Mouse (Mus musculus): ENCODE results near the gene Pmm1. TPM values are rescaled to one million over a fixed set of nuclear protein-coding genes. Genes with fewer than 3 reads are reported as not detected.

The Pmm1 gene
- polyA plus RNA-seq, 2 experiments, result 34.8 to 41.5 TPM

DNA sequence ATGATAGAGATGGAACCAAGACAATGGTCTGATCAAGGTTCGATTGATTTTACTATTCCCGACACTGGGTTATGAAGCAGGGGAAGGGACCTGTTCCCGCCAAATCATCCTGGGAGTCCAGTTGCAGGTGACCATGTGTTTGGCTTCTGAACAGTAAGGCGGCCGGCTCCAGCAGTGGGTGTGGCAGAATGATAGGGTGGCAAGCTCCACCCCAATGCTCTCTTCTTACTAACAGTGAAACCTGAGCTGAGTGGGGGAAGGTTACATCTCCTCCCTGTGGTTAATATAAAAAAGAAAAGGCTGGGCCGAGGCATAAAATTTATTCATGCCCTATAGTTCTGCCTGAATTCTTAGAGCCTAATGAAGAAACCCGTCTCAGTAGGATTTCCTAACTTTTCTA, 8.4 kb upstream of the Pmm1 start:
- DNase-seq (ENCODE audit: low spot score) (peak; percentile 11), ATAC-seq (ENCODE audit: low FRiP score, low read depth) (no peak)
- Histone ChIP-seq H3K27me3 (ENCODE audit: control insufficient read depth, insufficient read depth, low read length) (no peaks in the 10 kb centered on the region), H3K4me3 (replicated peaks; ENCODE audit: low read length) (no peak overlapping the region), H3K9ac (ENCODE audit: low read depth, low read length, severe bottlenecking) (no peak overlapping the region), H3K9me3 (ENCODE audit: control insufficient read depth, low read length) (no peaks in the 10 kb centered on the region; the same call in 1 of the 2 replicates), H3K36me3 (ENCODE audit: control insufficient read depth, insufficient read depth, low read length) (no peaks in the 10 kb centered on the region), H3K4me2 (replicated peaks; ENCODE audit: low read depth, low read length, severe bottlenecking) (no peak overlapping the region), H3K4me1 (ENCODE audit: control insufficient read depth, insufficient read depth, low read length) (no peaks in the 10 kb centered on the region), H3K27ac (replicated peaks; ENCODE audit: low read depth, low read length) (no peak overlapping the region)
- 36% methylated on average over 7 of the region's 7 CpGs for WGBS
- TF ChIP-seq POLR2A (IDR thresholded peaks at IDR 0.05; ENCODE audit: borderline replicate concordance, extremely low read depth, insufficient read depth, insufficient read length), result no peak

DNA sequence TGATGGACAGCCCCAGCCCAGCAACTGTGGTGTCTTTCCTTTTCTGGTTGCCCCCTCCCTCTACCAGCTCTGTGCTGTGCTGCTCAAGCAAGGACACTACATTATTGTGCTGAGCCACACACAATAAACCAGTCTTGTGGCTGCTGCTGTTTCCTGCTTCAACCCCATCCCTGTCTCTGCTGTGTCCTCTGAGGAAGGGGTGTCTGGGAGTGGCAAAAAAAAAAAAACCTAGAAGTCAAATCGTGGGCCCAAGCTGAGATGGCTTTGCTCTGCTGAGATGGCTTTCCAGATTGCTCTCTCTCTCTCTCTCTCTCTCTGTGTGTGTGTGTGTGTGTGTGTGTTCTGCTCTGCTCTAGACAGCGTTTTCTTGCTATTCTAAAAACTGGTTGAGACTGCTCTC, 7.7 kb upstream of the Pmm1 start:
- Histone ChIP-seq H3K27me3 (ENCODE audit: control insufficient read depth, insufficient read depth, low read length) (no peaks in the 10 kb centered on the region), H3K9me3 (ENCODE audit: control insufficient read depth, low read length) (no peaks in the 10 kb centered on the region; the same call in 1 of the 2 replicates), H3K4me3 (replicated peaks; ENCODE audit: low read length) (no peak overlapping the region), H3K9ac (ENCODE audit: low read depth, low read length, severe bottlenecking) (no peak overlapping the region), H3K36me3 (ENCODE audit: control insufficient read depth, insufficient read depth, low read length) (no peaks in the 10 kb centered on the region), H3K27ac (replicated peaks; ENCODE audit: low read depth, low read length) (no peak overlapping the region), H3K4me1 (ENCODE audit: control insufficient read depth, insufficient read depth, low read length) (no peaks in the 10 kb centered on the region), H3K4me2 (replicated peaks; ENCODE audit: low read depth, low read length, severe bottlenecking) (no peak overlapping the region)
- TF ChIP-seq POLR2A (IDR thresholded peaks at IDR 0.05; ENCODE audit: borderline replicate concordance, extremely low read depth, insufficient read depth, insufficient read length), result no peak
- DNase-seq (ENCODE audit: low spot score), result no peak
- no peak for ATAC-seq (ENCODE audit: low FRiP score, low read depth)
- WGBS, result 62% methylated on average over 2 of the region's 2 CpGs

- no peaks in the 10 kb centered on the region for H3K36me3 ChIP-seq (ENCODE audit: control insufficient read depth, insufficient read depth, low read length)
- no peaks in the 10 kb centered on the region; the same call in 1 of the 2 replicates for H3K9me3 ChIP-seq (ENCODE audit: control insufficient read depth, low read length)
- ATAC-seq (ENCODE audit: low FRiP score, low read depth), result no peak
- H3K4me1 ChIP-seq (ENCODE audit: control insufficient read depth, insufficient read depth, low read length), result no peaks in the 10 kb centered on the region
- no peak overlapping the region for H3K9ac ChIP-seq (ENCODE audit: low read depth, low read length, severe bottlenecking)
- no peak for TF ChIP-seq POLR2A (IDR thresholded peaks at IDR 0.05; ENCODE audit: borderline replicate concordance, extremely low read depth, insufficient read depth, insufficient read length)
- H3K4me3 ChIP-seq (replicated peaks; ENCODE audit: low read length), result no peak overlapping the region
- no peaks in the 10 kb centered on the region for H3K27me3 ChIP-seq (ENCODE audit: control insufficient read depth, insufficient read depth, low read length)
- no peak overlapping the region for H3K4me2 ChIP-seq (replicated peaks; ENCODE audit: low read depth, low read length, severe bottlenecking)
- no peak for DNase-seq (ENCODE audit: low spot score)
- no peak overlapping the region for H3K27ac ChIP-seq (replicated peaks; ENCODE audit: low read depth, low read length)
- 86% methylated on average over 5 of the region's 5 CpGs for WGBS
These were observed 7.1 kb upstream of the Pmm1 start for GRCm38 (mm10) chr15:81967821-81968220.

- H3K4me2 ChIP-seq (replicated peaks; ENCODE audit: low read depth, low read length, severe bottlenecking), result no peak overlapping the region
- TF ChIP-seq POLR2A (IDR thresholded peaks at IDR 0.05; ENCODE audit: borderline replicate concordance, extremely low read depth, insufficient read depth, insufficient read length), result no peak
These were observed 5.5 kb upstream of the Pmm1 start for GRCm38 (mm10) chr15:81966062-81966829.

GRCm38 (mm10) chr15:81964980-81965545, 4.3 kb upstream of the Pmm1 start:
- TF ChIP-seq POLR2A (IDR thresholded peaks at IDR 0.05; ENCODE audit: borderline replicate concordance, extremely low read depth, insufficient read depth, insufficient read length), result no peak
- H3K4me1 ChIP-seq (ENCODE audit: control insufficient read depth, insufficient read depth, low read length), result no peaks in the 10 kb centered on the region
- no peak overlapping the region for H3K4me3 ChIP-seq (replicated peaks; ENCODE audit: low read length)
- no peaks in the 10 kb centered on the region for H3K27me3 ChIP-seq (ENCODE audit: control insufficient read depth, insufficient read depth, low read length)
- no peaks in the 10 kb centered on the region for H3K9me3 ChIP-seq (ENCODE audit: control insufficient read depth, low read length)
- WGBS, result 72% methylated on average over 4 of the region's 4 CpGs
- no peak overlapping the region for H3K4me2 ChIP-seq (replicated peaks; ENCODE audit: low read depth, low read length, severe bottlenecking)
- no peaks in the 10 kb centered on the region for H3K36me3 ChIP-seq (ENCODE audit: control insufficient read depth, insufficient read depth, low read length)
- DNase-seq (ENCODE audit: low spot score), result no peak
- no peak overlapping the region for H3K9ac ChIP-seq (ENCODE audit: low read depth, low read length, severe bottlenecking)
- no peak for ATAC-seq (ENCODE audit: low FRiP score, low read depth)
- no peak overlapping the region for H3K27ac ChIP-seq (replicated peaks; ENCODE audit: low read depth, low read length)

More at GRCm38 (mm10) chr15:81966062-81966829, 5.5 kb upstream of the Pmm1 start:
- no peak for ATAC-seq (ENCODE audit: low FRiP score, low read depth)
- no peaks in the 10 kb centered on the region for H3K27me3 ChIP-seq (ENCODE audit: control insufficient read depth, insufficient read depth, low read length)
- H3K4me1 ChIP-seq (ENCODE audit: control insufficient read depth, insufficient read depth, low read length), result no peaks in the 10 kb centered on the region
- H3K9me3 ChIP-seq (ENCODE audit: control insufficient read depth, low read length), result no peaks in the 10 kb centered on the region
- 89% methylated on average over 11 of the region's 14 CpGs for WGBS
- H3K27ac ChIP-seq (replicated peaks; ENCODE audit: low read depth, low read length), result no peak overlapping the region
- DNase-seq (ENCODE audit: low spot score), result no peak
- H3K9ac ChIP-seq (ENCODE audit: low read depth, low read length, severe bottlenecking), result no peak overlapping the region
- no peaks in the 10 kb centered on the region for H3K36me3 ChIP-seq (ENCODE audit: control insufficient read depth, insufficient read depth, low read length)
- H3K4me3 ChIP-seq (replicated peaks; ENCODE audit: low read length), result no peak overlapping the region

Measured in limb, embryonic 14.5 days (tissue).